Mouse (Mus musculus) CH12F3 (cell line): ENCODE measurements around the gene Chil4.

ENCODE experiments used
- in situ Hi-C: fragments of 300-500 bp; cut with MboI; formaldehyde crosslinking; loops from 2 replicates; pipeline ENCODE4 v1.14.3; 2020; ENCODE audit warnings: low sequenced_read_pairs

Gene Chil4

DNA sequence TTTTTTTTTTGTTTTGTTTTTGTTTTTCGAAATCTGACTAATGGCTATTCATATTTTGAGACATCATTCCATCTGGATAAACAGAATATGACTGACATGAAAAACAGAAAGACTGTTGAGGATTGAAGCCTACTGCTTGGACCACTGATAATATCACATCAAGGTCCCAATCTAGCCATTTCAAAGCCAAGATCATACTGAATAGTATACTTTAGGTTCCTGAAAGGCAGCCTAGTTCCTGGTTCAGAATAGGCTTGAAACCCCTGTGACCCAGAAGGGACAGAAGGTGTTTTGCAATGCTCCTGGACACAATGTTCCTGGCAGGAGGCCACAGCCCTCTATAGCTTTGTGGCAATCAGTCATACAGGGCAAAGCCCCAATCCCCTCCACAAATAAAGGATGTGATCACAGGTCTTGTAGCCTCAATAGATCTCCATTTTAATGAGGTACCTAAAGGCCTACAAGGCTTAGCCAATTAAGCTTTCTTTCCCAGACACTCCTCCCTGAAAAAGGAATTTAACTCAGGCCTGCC lies 48.7 kb downstream of the Chil4 start:
- in situ Hi-C loops = no loop called here

DNA sequence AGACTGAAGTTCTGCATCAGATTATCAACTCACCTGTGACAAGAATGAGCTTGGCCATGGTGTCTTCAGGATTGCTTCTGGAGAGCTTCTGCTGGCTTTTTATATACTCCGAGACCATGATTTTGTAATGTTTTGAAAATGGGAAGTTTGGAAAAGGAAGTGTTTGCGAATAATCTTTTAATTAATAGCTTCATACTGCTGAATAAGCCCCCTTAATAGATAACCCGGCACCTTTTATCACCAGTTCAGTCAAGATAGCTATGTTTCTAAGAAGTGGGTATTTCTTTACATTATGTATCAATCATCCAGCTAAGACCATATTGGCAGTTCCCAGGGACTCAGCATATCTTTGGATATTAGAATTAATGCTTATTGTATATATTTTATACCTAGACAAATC lies 51.8 kb downstream of the Chil4 start, which contains the start of gene Chil3:
Gene Chil3 (minus strand): TSS at position 101 of the 400 bp plus-strand sequence.
- in situ Hi-C loops = no loop called here

DNA sequence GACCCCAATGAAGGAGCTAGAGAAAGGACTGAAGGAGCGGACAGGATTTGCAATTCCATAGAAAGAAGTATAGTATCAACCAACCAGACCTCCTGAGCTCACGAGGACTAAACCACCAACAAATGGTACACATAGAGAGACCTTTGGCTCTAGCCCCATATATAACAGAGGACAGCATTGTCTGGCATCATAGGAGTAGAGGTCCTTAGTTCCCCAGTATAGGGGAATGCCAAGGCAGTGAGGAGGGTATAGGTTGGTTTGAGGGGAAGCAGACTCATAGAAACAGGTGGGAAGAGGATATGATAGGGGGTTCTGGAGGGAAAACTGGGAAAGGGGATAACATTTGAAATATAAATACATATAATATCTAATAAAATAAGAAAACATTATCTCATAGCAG lies 64.9 kb downstream of the Chil4 start:
- in situ Hi-C loops = no loop called here
